Mouse (Mus musculus) mesoderm, embryonic 11.5 days (tissue): ENCODE measurements at regions not wholly inside any gene's neighbourhood (a gene's known extent, or its start where the extent isn't known, plus 50 kb on each side); places are given as distances from the start of the nearest gene placed in this dataset.
A peak's percentile ranks its signal among the peaks of the same experiment; 100 is the strongest.

Experiments used
- DNase-seq: peaks from one replicate; pipeline ENCODE4 v3.0.0-alpha.2; 2012; ENCODE audit warnings: low read depth, low spot score

DNA sequence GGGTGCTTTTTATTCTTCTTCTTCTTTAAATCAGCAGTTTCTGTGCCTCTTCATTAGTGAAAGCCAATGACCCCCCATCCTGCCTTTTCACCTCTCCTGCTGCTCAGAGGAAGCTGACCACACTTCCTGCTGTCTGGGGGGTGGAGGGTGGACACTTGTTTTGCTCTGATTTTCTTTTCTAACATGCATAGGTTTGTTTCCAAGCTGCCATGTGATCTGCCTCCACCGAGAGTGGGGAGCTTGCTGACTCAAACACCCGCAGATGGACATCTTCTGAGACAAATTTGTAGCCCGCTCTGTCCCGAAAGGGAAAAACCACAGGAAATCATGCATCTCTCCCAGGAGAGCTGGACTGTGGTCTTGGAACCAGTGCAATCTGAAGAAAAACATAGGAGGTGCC is 141.3 kb downstream of the Gm826 start:
- DNase-seq = no peak

DNA sequence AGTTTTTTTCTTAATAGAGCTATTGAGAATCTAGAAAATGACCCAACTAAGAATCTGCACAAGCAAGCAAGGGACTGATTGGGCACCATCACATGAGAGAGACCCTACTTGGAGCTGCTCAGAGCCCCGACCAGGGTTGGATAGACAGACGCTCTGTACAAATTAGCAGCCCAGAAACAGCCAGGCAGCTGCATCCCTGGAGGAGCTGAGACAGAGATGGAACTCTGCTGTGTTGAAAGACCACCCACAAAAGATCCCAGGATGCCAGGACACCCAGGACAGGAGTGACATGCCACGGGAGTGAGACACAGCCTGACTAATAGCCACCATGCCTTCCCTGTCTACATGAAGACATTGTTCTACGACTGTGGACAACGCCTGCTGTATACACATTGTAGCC is 147.9 kb downstream of the Gm826 start:
- DNase-seq = no peak

DNA sequence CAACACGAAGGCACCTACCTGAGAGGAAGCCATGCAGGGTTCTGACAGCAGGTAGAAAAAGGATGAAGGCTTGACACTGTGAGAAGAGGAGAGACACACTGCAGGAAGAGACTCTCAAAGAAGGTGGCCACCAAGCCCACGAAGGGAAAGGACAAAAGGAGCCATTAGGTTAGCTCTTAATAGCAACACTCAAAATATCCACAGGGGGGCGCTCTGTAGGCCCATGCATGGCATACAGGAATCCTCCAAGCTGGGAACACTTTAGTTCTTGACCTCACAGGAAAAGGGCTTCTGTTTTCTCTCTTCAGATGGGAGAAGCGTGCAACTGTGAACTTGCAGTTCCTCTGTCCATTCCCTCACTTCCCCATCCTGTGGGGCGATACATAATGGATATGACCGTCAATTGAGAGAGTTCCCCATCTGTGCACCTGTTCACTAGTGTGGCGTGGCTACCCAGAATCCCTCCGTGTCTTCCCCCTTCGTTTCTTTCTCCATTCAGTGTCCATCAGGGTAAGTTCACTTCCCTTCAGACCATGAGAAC is 162.9 kb downstream of the Gm826 start:
- no peak for DNase-seq

DNA sequence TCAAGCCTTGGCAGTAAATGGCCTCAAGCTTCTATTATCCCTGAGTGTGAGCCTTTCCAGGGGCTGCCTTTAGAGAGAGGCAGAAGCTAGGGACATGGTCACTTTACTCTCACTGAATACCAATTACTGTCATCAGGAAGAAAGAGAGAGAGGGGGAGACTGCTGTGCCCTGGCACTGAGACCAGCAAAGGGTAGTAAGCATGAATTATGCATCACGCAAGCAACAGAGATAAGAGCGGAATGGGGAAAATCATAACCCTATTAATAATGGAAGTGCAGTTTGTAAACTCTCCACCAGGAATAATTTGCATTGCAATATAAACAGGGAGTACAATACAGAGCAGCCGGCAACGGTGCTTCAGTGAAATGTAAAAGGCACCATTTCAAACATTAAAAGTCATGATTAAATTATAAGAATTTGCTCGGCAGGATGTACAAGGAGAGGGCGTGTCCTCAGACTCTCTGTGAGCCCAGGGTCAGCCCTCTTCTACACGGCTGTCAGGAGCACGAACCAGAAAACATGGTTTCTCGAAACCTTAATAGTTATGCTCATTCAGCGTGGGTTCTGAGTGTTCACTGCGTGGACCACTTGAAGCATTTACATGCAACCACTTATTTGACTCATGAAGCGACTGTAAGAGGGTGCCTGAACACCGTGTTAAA is 175.2 kb downstream of the Gm826 start:
- DNase-seq = no peak

DNA sequence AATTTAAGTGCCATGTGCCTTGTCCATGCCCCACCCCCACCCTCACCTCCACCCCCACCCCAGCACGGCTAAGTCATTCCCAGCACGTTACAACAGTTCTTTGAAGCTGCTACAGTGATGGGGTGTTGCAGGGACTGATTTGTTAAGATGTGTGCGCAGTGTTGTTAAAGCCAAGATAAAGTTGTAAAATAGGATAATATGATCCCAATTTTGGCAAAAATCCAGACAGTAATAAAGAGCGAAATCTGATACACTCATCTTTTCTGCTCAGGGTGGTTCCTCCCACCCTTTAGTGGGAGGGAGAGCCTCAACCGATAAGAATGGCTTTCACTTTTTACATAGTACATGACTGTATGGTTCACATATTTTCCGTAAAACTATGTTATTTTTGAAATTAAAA is 180.2 kb downstream of the Gm826 start:
- DNase-seq = no peak

DNA sequence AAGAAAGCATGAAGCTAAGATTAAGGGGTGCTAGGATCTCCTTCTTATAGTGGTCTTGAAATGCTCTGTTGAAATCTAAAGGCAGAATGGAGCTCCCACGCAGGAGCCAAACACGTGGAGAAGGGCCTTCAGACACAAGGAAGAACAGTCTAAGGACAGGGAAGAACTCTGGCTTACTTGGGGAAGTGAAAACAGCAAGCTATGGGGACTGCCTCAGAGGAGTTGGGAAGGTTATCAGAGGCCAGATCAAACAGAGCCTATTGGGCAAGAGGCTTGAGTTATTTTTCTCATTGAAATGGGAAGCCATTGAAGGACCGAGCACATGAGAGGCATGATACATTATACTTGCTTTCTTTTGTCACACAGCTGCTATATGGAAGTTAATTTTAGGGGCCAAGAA is 181.9 kb downstream of the Gm826 start:
- DNase-seq = no peak

DNA sequence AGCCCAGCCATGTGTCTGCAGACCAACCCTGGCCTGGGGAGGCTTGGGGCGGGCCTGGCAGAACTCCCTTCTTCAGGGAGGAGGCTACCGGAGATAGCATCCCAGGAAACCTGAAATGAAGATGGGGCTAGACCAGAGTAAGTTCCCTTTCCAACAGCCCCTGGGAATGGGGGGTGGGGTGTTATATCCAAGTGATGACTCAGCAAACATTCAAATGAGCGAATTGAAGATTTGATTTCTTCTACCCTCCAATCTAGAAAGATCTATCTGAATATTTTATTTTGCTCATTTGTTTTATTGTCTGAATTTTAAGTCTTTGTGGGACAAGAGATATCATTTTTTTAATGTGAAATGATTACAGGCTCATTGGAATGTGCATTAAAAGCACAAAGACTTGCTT is 185.0 kb downstream of the Gm826 start:
- no peak for DNase-seq

DNA sequence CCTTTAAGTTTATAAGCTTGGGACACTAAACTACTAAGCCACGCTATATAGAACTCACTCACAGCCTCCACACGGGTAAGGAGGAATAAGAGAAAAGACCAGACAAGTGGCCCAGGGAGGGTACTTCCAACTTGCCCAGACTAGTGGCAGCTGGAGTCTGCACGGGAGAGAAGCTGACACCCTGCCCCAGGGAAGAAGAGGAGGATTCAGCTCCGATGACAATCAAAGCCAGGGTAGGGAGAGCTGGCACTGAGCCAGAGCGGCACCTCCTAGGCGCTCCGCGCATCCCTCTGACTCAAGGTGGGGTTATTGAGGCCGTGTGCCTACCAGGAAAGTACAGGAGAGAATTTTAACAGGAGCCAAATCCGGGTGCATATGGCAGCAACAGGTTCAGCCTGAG is 185.4 kb downstream of the Gm826 start:
- no peak for DNase-seq

DNA sequence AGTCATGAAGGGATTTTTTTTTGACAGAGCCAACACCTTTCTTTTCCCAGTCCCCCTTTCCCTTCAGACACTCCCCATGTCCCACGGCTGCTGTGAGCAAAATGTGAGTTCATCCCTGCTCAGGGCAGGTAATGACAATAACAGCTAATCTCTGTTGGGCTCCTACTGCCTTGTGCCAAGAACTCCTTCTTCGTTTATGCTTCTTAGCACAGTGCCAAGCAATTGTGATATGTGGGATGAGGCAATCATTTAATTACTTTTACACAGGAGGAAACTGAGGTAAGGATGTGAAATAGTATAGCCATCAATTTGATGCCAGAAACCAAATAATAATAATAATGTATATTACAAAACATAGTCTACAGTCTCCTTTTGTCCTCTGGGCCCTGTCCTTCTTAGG is 185.9 kb downstream of the Gm826 start:
- no peak for DNase-seq

DNA sequence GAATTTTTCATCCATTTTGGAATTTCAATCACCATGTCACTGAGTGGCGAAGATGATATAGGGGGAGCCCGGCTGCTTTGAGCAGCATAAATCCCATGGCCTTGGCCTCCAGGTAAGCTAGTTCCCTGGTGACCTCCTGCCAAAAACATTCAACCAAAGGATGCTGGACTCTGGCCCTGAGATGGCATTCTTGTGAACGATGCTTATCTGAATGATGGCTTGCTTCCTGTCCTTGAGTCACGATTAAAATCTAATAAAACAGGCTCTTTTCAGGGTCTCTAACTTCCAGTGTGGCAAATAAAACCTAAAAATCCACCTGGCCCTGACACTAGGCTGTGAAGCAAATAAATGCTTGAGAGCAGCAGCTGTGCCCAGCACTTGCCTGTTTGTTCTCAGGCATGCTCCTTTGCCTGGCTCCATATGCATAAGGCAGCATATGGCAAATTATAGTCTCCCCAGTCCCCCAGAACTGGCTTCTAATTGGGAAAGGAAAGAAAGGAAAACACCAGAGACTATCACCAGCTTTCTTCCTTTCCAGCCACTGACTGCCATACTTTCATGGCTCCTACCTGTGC is 193.7 kb downstream of the Gm826 start:
- no peak for DNase-seq

DNA sequence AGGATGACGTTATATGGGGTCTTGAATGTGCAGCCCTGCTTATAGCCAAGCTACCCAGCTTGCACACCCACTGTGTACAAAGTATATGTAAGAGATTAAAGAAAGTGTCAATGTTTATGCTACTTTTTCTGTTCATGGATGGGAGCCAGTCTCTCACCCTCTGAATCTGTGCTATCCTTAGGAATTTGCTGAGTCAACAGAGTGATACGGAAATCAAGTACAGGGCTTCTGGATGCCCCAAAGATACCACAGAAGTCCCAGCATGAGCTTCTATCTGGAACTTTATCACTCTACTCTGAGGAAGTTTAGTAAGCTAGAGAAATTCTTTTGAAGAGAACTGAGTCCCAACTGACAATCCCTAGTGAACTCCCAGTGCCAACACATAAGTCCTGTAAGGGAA is 195.9 kb downstream of the Gm826 start:
- no peak for DNase-seq

DNA sequence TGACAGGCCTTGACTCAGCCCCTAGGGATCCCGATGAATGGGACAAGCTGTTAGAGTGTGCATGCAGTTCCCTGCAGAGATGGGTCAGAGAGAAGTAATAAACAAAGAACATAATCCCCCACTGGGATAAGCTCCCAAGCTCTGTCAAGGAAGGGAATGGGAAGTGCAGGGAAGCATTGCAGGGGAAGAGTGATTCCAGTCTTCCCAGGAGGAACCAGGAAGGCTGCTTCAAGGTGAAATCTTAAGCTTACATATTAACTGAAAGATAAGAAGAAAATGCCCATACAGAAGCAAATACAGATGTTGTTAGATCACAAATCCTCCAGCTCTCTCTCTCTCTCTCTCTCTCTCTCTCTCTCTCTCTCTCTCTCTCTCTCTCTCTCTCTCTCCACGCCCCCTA is 202.2 kb downstream of the Gm826 start:
- no peak for DNase-seq

DNA sequence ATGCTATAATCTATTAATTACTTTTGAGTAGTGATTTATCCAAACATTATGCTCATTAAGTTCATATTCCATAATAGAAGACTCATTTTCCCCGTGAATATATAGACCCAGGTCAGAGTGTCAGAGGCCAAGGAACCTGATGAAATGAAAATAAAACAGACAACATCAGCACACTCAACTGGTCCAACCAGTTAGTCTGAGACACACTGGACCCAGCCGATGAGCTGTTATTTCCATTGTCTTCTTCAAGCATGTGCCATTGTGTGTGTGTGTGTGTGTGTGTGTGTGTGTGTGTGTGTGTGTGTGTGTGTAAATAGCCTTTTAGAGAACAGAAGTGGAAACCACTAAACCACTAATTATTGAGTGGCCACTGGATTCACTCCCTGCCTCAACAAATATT is 202.6 kb downstream of the Gm826 start:
- no peak for DNase-seq

DNA sequence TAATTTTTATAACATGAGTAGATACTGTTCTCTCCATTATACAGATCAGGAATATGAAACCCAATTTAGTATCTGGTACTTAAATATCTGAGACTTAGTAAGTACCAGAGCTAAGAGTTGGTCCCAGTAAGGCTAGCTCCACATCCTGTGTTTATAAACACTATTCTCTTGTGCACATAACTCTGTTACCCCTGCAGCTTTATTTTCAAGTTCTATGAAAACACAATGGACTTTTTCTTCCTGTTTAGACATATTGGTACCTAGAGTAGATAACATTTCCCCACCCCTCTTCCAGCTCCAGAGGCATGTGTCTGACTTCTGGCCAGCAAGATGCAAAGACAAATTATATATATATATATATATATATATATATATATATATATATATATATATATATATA is 216.8 kb downstream of the Gm826 start:
- DNase-seq = no peak

DNA sequence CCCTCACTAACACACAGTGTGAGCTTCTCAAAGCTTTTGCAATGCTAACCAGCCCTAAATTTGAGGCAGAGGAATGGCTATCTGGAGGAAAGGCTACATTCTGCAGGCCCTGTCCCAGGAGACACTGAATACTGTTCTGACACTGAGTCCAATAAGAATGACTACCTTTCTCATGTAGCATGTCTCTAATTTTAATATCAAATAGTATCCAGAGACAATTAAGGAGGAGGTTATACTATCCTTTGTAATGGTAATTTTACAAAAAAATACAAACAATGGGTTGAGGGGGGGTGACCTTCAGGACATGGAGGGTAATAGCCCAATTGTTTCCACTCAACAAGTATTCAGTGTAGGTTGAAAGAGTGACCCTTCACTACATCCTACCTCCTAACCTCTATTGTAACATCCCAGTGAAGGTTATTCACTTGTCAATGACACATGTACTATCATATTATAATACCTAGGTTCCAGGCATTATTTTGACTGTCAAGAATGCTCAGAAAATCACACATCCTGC is 222.7 kb downstream of the Gm826 start:
- no peak for DNase-seq

DNA sequence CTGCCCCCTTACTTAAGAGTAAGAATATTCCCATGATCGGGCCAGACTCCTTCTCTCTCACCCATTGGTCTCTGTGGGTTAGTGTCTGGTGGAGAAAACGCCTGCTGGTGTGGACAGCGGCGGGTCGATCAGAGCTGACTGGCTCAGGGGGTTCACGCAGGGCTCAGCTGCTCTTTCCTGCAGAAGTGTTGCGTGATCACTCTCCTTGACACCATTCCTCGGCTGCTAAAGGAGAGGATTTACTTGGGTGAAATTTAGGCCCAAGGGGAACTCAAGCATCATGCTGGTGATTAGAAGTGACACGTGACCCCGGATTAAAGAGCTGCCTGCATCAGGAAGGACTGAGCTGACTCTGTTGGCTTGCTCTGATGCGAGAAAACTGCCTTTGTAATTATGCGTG is 240.9 kb downstream of the Gm826 start:
- peak; percentile 6 for DNase-seq

DNA sequence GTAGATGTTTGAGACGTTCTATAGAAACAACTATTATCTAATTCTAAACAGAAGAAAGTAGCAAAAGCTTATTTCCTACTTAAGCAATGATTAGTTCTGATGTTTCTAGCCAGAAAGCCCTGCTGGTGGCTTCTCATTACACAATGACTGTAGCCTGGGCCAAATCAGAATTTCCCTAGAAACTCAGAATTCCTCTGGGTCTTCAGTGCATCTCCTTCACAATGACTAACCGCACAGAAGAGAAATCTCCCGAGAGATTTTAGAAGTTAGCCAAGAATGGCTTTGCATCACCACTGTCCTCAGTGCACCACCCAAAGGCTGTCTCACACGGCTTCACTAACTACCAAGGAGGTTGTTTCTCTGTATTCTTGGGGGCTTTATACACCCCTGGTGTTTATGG is 248.0 kb downstream of the Gm826 start:
- DNase-seq = no peak

DNA sequence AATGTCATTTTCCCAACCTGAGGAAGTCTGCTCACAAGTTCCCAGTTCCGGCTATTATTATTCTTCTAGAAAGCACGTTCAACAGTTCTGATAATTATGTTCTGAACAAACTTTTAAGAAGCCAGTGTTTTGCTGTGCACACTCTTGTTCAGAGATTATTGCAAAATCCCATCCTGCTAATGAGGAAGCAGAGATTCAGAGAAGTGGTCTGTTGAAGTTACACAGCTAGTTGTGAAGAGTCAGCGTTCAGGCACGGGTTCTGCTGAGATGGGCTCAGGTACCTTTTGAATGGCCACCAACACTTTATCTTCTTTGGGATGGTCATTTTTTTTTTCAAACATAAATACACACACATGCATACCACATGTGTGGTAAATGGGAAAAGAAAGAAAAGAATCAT is 250.3 kb downstream of the Gm826 start:
- DNase-seq = no peak

DNA sequence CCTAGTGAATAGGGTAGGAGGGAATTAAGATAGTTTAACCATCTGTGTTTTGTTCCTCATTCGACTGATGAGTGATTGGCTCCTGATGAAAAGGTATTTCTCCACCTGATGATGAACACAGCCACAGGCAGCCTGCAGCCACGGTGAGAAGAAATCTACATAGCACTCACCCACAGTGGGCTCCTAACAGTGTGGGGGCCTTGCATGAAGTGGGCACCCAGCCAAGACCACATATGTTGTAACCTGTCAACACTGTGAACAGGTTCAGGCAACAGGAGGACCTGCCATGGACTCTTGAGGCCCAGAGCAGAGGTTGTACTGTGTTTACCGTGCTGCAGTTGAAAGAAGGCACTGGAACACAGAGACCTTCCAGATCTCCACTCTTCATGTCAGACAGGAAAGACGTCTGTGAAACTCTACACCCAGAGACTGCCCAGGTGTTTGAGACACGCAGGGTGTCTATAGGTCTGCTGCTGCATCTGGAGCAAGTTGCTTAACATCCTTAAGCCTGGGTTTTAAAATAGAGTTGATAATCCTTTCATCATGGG is 251.8 kb downstream of the Gm826 start:
- no peak for DNase-seq

DNA sequence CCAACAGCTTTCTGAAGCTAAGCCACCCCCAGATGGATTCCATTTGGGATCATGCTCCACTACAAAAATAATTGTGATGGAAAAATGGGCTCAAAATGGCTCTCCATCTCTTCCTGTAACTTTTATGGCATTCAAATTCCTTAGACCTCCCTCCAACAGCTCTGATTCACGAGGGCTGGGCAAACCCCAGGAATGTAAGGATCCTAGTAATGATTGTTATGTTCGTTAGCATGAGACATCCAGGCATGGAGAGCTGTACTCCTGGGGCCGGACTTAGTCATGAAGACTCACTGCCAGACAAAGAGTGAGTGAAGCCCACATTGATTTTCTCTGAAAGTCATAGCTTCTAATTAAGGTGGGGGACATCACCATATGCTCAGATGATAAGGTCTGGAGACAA is 258.3 kb downstream of the Gm826 start:
- no peak for DNase-seq

DNA sequence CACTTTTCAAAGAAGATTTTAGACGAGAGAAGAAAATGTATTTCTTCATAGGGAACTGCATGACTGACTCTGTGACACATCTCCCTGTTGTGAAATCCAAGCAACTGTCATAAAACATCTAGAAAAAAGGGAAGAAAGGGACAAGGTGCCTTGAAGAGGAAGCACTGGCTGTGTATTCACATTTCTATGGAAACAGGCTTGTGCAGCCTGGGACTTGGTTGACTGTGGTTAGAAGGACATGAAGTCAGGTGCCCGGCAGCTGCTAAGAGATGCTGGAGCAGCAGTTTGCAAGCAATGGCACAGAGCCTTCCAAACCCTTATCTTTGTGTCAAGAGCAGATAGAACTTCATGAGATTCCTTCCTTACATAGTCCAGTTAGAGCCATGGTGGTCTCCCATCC is 263.5 kb downstream of the Gm826 start:
- DNase-seq = no peak

DNA sequence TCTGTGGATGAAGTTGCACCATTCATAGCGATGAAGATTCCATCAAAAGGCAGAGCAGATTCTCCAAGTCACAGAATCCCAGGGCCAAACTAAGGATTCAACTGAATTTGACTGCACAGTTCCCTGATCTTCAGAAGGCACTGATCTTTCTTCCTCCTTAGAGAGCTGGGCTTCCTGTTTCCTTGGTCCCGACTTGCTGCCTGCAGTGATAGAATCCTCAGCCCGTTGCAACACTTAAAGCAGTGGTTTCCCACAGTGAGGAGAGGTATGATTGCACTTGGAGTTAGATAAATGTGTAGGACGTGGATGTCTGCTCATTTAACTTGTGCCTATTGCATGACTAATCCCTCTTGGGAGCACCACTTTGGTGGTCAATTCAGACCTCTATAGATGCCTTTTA is 265.2 kb downstream of the Gm826 start:
- no peak for DNase-seq

DNA sequence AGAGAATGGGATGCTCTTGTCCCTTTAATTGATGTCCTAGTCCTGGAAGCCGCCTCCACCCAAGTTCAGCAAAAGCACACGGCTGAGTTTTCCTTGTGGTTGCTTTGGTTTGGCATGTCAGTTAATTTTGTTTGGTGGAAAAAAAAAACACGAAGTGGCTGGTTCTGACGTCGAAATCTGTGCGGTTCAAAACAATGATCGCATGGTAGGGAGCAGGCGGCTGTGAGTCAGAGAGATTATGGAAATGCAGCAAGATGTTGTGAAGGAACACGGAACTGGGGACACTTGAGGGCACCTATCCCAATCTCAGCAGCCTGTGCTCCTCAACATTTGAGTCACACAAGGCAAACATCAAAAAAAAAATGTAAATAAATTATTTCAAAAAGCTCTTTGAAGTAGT is 266.1 kb downstream of the Gm826 start:
- no peak for DNase-seq
